Mouse (Mus musculus) midbrain, embryonic 12.5 days (tissue): ENCODE results near the gene 5031439G07Rik. TPM values are rescaled to one million over a fixed set of nuclear protein-coding genes. Genes with fewer than 3 reads are reported as not detected.
"Not testable (repeated sequence)": the region's sequence is repeated elsewhere in the genome, so short reads cannot be mapped to it uniquely, and the experiment has no call there.

ENCODE experiments used
- ATAC-seq: fragments of 200-750 bp; cut with Nextera tagmentation; 2 replicates; pipeline ENCODE4 v1.8.0; 2017; ENCODE audit warnings: low read depth, moderate TSS enrichment, moderate library complexity; ENCODE audit not compliant: low FRiP score
- H3K27ac ChIP-seq: fragments of 300-500 bp; sonication (generic); replicated peaks from 2 replicates; pipeline ENCODE4 v1.5.1; 2016; ENCODE audit warnings: mild to moderate bottlenecking
- H3K27me3 ChIP-seq: fragments of 300-500 bp; sonication (generic); 2 replicates; pipeline ENCODE4 v1.6.1; 2016; ENCODE audit warnings: mild to moderate bottlenecking
- H3K36me3 ChIP-seq: fragments of 300-500 bp; sonication (generic); 2 replicates; pipeline ENCODE4 v1.6.1; 2016
- H3K4me1 ChIP-seq: fragments of 300-500 bp; sonication (generic); 2 replicates; pipeline ENCODE4 v1.6.1; 2016
- H3K4me2 ChIP-seq: fragments of 300-500 bp; sonication (generic); replicated peaks from 2 replicates; pipeline ENCODE4 v1.6.1; 2016; ENCODE audit warnings: mild to moderate bottlenecking, moderate library complexity
- H3K4me3 ChIP-seq: fragments of 300-500 bp; sonication (generic); 2 replicates; pipeline ENCODE4 v1.5.1; 2016; ENCODE audit warnings: mild to moderate bottlenecking
- H3K9ac ChIP-seq: fragments of 300-500 bp; sonication (generic); replicated peaks from 2 replicates; pipeline ENCODE4 v1.6.1; 2016; ENCODE audit warnings: mild to moderate bottlenecking, moderate library complexity
- H3K9me3 ChIP-seq: fragments of 300-500 bp; sonication (generic); 2 replicates; pipeline ENCODE4 v1.6.1; 2016; ENCODE audit warnings: mild to moderate bottlenecking
- WGBS: fragments of 180-500 bp; shearing (Covaris S2); methylation state at CpG from one replicate; pipeline ENCODE4 v1.1.7; 2016; 5-methylcytosine and 5-hydroxymethylcytosine counted together
- microRNA-seq: library from miRNA; unstranded; fragments of <30 nt; microRNA quantifications from one replicate; pipeline ENCODE4, GENCODE M21; 2017
- polyA plus RNA-seq: library from polyadenylated mRNA; unstranded; fragments of >200 nt; fragmentation: Nextera tagmentation; extraction: Ambion mirVana; gene quantifications from 2 replicates; pipeline ENCODE4 v1.2.1, GENCODE M21; 2016

Gene 5031439G07Rik
- polyA plus RNA-seq, 1 experiment from 2014 or later, result 15.5 TPM

DNA sequence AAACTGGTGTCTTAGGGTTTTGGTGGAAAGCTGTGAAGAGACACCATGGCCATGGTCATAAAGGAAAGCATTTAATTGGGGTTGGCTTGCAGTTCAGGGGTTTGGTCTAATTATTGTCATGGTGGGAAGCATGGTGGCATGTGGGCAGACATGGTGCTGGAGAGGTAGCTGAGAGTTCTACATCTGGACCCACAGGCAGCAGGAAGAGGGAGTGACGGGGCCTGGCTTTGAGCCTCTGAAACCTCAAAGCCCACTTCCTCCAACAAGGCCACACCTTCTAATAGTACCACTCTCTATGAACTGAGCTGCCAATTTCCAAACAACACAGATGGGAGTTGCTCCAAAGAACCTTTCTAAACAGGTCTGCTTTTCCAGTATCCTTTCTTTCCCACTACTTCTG is 91.7 kb downstream of the 5031439G07Rik start:
- Histone ChIP-seq H3K27ac (no peak overlapping the region), H3K36me3 (no peaks in the 10 kb centered on the region), H3K27me3 (peaks cover 51% of the 10 kb centered on the region), H3K4me1 (peaks cover 10% of the 10 kb centered on the region), H3K9me3 (peaks cover 4% of the 10 kb centered on the region; the same call in 1 of the 2 replicates), H3K4me2 (no peak overlapping the region), H3K9ac (no peak overlapping the region), H3K4me3 (no peak overlapping the region)
- 87% methylated on average over 1 of the region's 1 CpGs for WGBS
- ATAC-seq, result no peak

DNA sequence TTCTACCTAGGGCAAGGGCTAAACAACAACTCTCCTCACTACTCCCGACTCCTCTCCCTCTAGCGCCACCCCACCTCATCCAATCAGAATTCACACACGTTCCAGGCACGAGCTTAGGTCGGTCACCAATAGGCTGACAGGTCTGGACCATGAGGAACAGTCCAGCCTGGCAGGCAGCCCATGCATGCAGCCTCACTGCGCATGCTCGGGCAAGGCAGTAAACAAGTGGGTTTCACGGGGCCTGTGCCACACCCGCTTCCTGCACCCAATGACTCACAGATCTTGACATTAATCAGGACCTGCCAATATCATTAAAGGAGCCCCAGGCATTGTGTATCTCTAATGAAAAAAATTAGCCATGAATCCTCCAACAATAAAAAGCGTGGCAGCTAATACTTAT is 92.1 kb downstream of the 5031439G07Rik start:
- ATAC-seq, H3K27ac ChIP-seq, H3K9ac ChIP-seq, H3K4me3 ChIP-seq, H3K4me2 ChIP-seq, H3K36me3 ChIP-seq, H3K9me3 ChIP-seq: not testable (repeated sequence)
- 71% methylated on average over 10 of the region's 10 CpGs for WGBS
- Histone ChIP-seq H3K27me3 (peaks cover 49% of the 10 kb centered on the region), H3K4me1 (peaks cover 14% of the 10 kb centered on the region)

Small RNA genes lying within 50 kb of the gene (microRNA-seq; reads per million reads assigned to microRNA genes)
- gene Mir1249, result 36.9 reads per million, percentile 40 among the genes with 10 or more reads in this experiment

Other genes with a start within 250 kb of the 5031439G07Rik start
- gene Phf21b, start 132.5 kb downstream of the 5031439G07Rik start, polyA plus RNA-seq, result 21.6 and 22.3 TPM in 2 replicates
- gene Gm29666, start 68.5 kb downstream of the 5031439G07Rik start, polyA plus RNA-seq, result 0.75 and 0.97 TPM in 2 replicates
- 62.4 and 65.2 TPM in 2 replicates for gene Nup50, start 65.1 kb downstream of the 5031439G07Rik start, polyA plus RNA-seq
- gene Upk3a, start 28.6 kb upstream of the 5031439G07Rik start, polyA plus RNA-seq, result 0.33 and 0.50 TPM in 2 replicates
- gene Fam118a, start 40.4 kb upstream of the 5031439G07Rik start, polyA plus RNA-seq, result 30.3 and 31.6 TPM in 2 replicates
- 0.11 and 0.12 TPM in 2 replicates for gene Smc1b, start 143.4 kb upstream of the 5031439G07Rik start, polyA plus RNA-seq
- gene Ribc2, start 143.5 kb upstream of the 5031439G07Rik start, polyA plus RNA-seq, result 0.69 and 0.98 TPM in 2 replicates
- gene Fbln1, start 217.4 kb upstream of the 5031439G07Rik start, polyA plus RNA-seq, result 118 and 156 TPM in 2 replicates